Mouse (Mus musculus): Measurements from ENCODE around the gene Olfr1111. TPM values are rescaled to one million over a fixed set of nuclear protein-coding genes. Genes with fewer than 3 reads are reported as not detected.
"Not testable (repeated sequence)": the region's sequence is repeated elsewhere in the genome, so short reads cannot be mapped to it uniquely, and the experiment has no call there.

Gene Olfr1111
- not detected in 2 replicates for polyA plus RNA-seq (2015; fragmentation: Nextera tagmentation; extraction: Ambion mirVana)

DNA sequence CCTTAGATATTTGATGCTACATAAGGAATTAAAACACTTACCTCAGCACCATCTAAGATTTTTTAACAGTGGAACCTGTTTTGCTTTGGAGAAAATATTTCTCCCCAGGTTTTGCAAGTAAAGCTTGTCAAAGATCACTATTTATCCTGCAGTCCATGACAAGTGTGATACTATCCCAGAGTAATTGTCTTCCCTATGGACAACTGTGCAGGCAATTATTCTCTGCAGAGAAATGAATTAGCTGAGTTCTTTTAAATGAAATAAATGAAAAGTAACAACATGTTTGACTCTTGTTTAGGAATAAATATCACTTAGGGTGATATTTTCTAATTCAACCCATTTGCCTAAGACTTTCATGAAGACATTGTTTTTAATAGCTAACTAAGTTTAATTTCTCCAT is at the start of gene Olfr1111:
Olfr1111 (minus strand) TSS at position 101 of the 400 bp plus-strand sequence.
- no peak within 1 kb of the TSS for H3K9ac ChIP-seq
- H3K4me3 ChIP-seq: no peak within 1 kb of the TSS
- H3K27ac ChIP-seq: no peak within 1 kb of the TSS
- H3K4me1 ChIP-seq: no peaks in the 10 kb centered on the region
- H3K4me2 ChIP-seq: no peak within 1 kb of the TSS
- no peaks in the 10 kb centered on the region for H3K27me3 ChIP-seq
- H3K36me3 ChIP-seq: no peaks in the 10 kb centered on the region
- H3K9me3 ChIP-seq: no peaks in the 10 kb centered on the region
- ATAC-seq (ENCODE audit: insufficient number of reproducible peaks, low FRiP score, low TSS enrichment, low read depth): no peak

DNA sequence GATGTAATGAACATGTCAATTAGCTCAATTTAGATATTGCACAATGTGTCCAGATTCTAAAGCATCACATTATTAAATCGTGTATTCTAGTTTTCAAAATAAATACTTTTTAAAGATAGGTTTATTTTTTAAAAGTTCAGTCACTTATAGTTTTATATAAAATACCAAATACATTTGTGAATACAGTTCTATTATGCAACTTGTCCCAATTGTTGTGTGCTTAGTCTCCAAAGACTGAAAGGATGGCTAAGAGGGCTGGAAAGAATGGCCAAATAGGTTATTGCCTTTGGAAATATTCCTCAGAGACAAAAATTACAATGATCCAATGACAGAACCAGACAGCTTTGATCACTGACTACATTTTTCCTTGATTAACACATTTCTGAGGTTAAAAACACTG is 35.1 kb upstream of the Olfr1111 start, which contains the start of gene Olfr1112:
Olfr1112 (plus strand) TSS at position 301 of the 400 bp plus-strand sequence.
- no peak within 1 kb of the TSS for H3K4me2 ChIP-seq
- no peak within 1 kb of the TSS for H3K27ac ChIP-seq
- no peaks in the 10 kb centered on the region for H3K9me3 ChIP-seq
- H3K27me3 ChIP-seq: no peaks in the 10 kb centered on the region
- no peak for ATAC-seq (ENCODE audit: insufficient number of reproducible peaks, low FRiP score, low TSS enrichment, low read depth)
- 82% methylated on average over 1 of the region's 1 CpGs for WGBS
- no peaks in the 10 kb centered on the region for H3K36me3 ChIP-seq
- no peaks in the 10 kb centered on the region for H3K4me1 ChIP-seq
- H3K4me3 ChIP-seq: no peak within 1 kb of the TSS
- no peak within 1 kb of the TSS for H3K9ac ChIP-seq

DNA sequence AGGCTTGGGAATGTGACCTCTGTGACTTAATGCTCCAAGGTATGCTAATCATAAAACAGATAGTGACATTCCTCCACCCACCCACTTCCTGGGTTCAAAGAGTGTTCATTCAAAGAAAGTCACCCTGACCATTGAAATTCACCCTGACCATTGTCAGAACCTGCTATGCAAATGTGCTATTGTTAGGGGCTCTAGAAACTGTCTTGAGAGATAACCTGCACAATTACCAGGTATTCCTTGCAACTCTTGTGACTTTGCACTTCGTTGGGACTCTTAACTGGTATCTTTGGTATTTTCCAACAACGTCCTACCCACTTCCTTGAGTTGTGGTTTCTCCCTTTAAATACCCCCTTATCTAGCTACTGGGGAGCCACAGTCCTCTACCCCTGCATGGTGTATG is 15.3 kb upstream of the Olfr1111 start:
- not testable (repeated sequence) for H3K27me3 ChIP-seq; H3K4me1 ChIP-seq; H3K9ac ChIP-seq; H3K27ac ChIP-seq; H3K4me3 ChIP-seq; H3K4me2 ChIP-seq; H3K36me3 ChIP-seq; H3K9me3 ChIP-seq; ATAC-seq (ENCODE audit: insufficient number of reproducible peaks, low FRiP score, low TSS enrichment, low read depth)
- 74% methylated on average over 2 of the region's 2 CpGs for WGBS

DNA sequence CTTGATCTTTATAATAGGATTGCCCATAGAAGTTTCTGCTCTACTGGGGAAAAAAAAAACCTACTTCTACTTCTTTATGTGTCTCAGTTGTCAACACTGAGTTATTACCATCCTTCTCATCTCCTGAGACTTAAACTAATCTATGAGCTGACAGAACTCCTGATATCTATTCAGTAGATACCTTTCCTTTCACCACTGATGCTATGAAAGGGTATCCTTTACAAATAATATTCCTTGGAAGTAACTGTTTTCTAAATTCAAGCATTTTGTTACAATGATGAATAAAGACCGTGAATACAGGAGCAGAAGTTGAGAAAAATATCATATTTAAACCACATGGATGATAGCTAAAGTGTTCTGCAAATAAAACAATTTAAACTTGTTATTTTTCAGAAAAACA is 12.2 kb downstream of the Olfr1111 start, which contains the start of gene Olfr1110:
Olfr1110 (minus strand) TSS at position 101 of the 400 bp plus-strand sequence.
- Histone ChIP-seq H3K27me3 (no peaks in the 10 kb centered on the region), H3K27ac (no peak within 1 kb of the TSS), H3K36me3 (no peaks in the 10 kb centered on the region), H3K4me1 (no peaks in the 10 kb centered on the region), H3K9me3 (no peaks in the 10 kb centered on the region), H3K4me2 (no peak within 1 kb of the TSS), H3K9ac (no peak within 1 kb of the TSS), H3K4me3 (no peak within 1 kb of the TSS)
- ATAC-seq (ENCODE audit: insufficient number of reproducible peaks, low FRiP score, low TSS enrichment, low read depth): no peak
- WGBS: 84% methylated on average over 1 of the region's 1 CpGs

DNA sequence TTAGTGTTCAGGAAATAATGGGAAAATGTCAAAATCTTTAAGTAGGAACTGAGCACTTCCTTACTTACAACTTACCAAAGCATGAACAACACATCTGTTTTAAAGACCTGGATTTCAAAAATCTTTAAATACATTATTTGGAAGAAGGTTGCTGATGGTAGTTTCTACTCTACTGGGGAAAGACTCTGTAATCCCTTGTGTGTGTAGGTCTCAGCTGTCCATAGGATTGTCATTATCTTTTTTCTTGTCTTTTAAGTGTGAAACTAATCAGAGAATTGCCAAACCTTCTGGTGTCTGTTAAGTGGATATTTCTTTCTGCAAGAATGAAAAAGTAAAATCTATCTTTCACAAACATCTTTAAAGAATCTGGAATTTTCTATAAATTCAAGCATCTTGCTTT is 38.0 kb downstream of the Olfr1111 start, which contains the start of gene Olfr259:
Olfr259 (minus strand) TSS at position 101 of the 400 bp plus-strand sequence.
- H3K36me3 ChIP-seq: no peaks in the 10 kb centered on the region
- no peaks in the 10 kb centered on the region for H3K4me1 ChIP-seq
- H3K27ac ChIP-seq: no peak within 1 kb of the TSS
- no peaks in the 10 kb centered on the region for H3K27me3 ChIP-seq
- H3K9me3 ChIP-seq: no peaks in the 10 kb centered on the region
- ATAC-seq (ENCODE audit: insufficient number of reproducible peaks, low FRiP score, low TSS enrichment, low read depth): no peak
- H3K4me3 ChIP-seq: no peak within 1 kb of the TSS
- H3K9ac ChIP-seq: no peak within 1 kb of the TSS
- H3K4me2 ChIP-seq: no peak within 1 kb of the TSS

Other genes starting within 250 kb of the Olfr1111 start
- not detected in 2 replicates for gene Olfr1098, start 228.1 kb downstream of the Olfr1111 start, polyA plus RNA-seq (2015; fragmentation: Nextera tagmentation; extraction: Ambion mirVana)
- gene Olfr1099, start 191.9 kb downstream of the Olfr1111 start, polyA plus RNA-seq (2015; fragmentation: Nextera tagmentation; extraction: Ambion mirVana): not detected in 2 replicates
- gene Olfr1100, start 172.7 kb downstream of the Olfr1111 start, polyA plus RNA-seq (2015; fragmentation: Nextera tagmentation; extraction: Ambion mirVana): not detected in 2 replicates
- not detected in 2 replicates for gene Olfr1101, start 161.4 kb downstream of the Olfr1111 start, polyA plus RNA-seq (2015; fragmentation: Nextera tagmentation; extraction: Ambion mirVana)
- gene Olfr1102, start 154.2 kb downstream of the Olfr1111 start, polyA plus RNA-seq (2015; fragmentation: Nextera tagmentation; extraction: Ambion mirVana): not detected in 2 replicates
- not detected in 2 replicates for gene Olfr1104, start 125.5 kb downstream of the Olfr1111 start, polyA plus RNA-seq (2015; fragmentation: Nextera tagmentation; extraction: Ambion mirVana)
- not detected in 2 replicates for gene Olfr1105, start 116.1 kb downstream of the Olfr1111 start, polyA plus RNA-seq (2015; fragmentation: Nextera tagmentation; extraction: Ambion mirVana)
- gene Olfr1106, start 100.4 kb downstream of the Olfr1111 start, polyA plus RNA-seq (2015; fragmentation: Nextera tagmentation; extraction: Ambion mirVana): not detected in 2 replicates
- gene Olfr1107, start 76.8 kb downstream of the Olfr1111 start, polyA plus RNA-seq (2015; fragmentation: Nextera tagmentation; extraction: Ambion mirVana): not detected in 2 replicates
- not detected in 2 replicates for gene Olfr1109, start 56.6 kb downstream of the Olfr1111 start, polyA plus RNA-seq (2015; fragmentation: Nextera tagmentation; extraction: Ambion mirVana)
- gene Olfr259, start 38.1 kb downstream of the Olfr1111 start, polyA plus RNA-seq (2015; fragmentation: Nextera tagmentation; extraction: Ambion mirVana): not detected in 2 replicates
- gene Olfr1110, start 12.3 kb downstream of the Olfr1111 start, polyA plus RNA-seq (2015; fragmentation: Nextera tagmentation; extraction: Ambion mirVana): not detected in 2 replicates
- not detected in 2 replicates for gene Olfr1112, start 35.2 kb upstream of the Olfr1111 start, polyA plus RNA-seq (2015; fragmentation: Nextera tagmentation; extraction: Ambion mirVana)
- gene Olfr1113, start 56.3 kb upstream of the Olfr1111 start, polyA plus RNA-seq (2015; fragmentation: Nextera tagmentation; extraction: Ambion mirVana): not detected in 2 replicates
- not detected in 2 replicates for gene Olfr1115, start 95.4 kb upstream of the Olfr1111 start, polyA plus RNA-seq (2015; fragmentation: Nextera tagmentation; extraction: Ambion mirVana)
- gene Olfr1116, start 114.9 kb upstream of the Olfr1111 start, polyA plus RNA-seq (2015; fragmentation: Nextera tagmentation; extraction: Ambion mirVana): not detected in 2 replicates
- not detected in 2 replicates for gene Olfr1118, start 155.0 kb upstream of the Olfr1111 start, polyA plus RNA-seq (2015; fragmentation: Nextera tagmentation; extraction: Ambion mirVana)
- gene Olfr1120, start 202.2 kb upstream of the Olfr1111 start, polyA plus RNA-seq (2015; fragmentation: Nextera tagmentation; extraction: Ambion mirVana): not detected in 2 replicates
- not detected in 2 replicates for gene Olfr1121, start 217.3 kb upstream of the Olfr1111 start, polyA plus RNA-seq (2015; fragmentation: Nextera tagmentation; extraction: Ambion mirVana)
- not detected in 2 replicates for gene Olfr1122, start 233.2 kb upstream of the Olfr1111 start, polyA plus RNA-seq (2015; fragmentation: Nextera tagmentation; extraction: Ambion mirVana)